Mouse (Mus musculus) ES-E14 (cell line): ENCODE results near the gene St3gal3.

Experiments used
- CHD2 ChIP-seq: IDR thresholded peaks from 2 replicates; pipeline ENCODE4 v1.6.1; 2014; ENCODE audit warnings: mild to moderate bottlenecking, low read depth, low read length, inconsistent platforms
- HCFC1 ChIP-seq: IDR thresholded peaks from 2 replicates; pipeline ENCODE4 v1.6.1; 2012; ENCODE audit warnings: low read length, inconsistent platforms, borderline replicate concordance; ENCODE audit not compliant: insufficient read depth

DNA sequence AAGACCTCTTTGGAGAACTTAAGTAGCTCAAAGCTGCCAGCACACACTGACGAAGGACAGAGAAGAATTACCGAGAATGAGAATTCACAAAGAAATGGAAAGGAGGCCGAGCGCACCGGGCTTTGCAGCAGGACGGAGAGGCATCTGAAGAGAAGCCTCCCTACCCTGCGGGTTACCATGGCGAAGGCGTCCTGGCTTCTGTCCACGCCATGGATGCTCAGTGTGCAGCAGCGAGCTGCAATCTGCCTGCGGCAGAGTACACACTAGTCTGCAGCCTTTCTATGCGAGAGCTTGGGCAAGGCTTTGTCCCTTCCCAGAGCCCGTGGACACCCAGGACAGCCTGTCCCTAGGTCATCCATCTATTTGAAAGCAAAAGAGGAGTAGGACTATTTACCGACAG is 21.8 kb upstream of the St3gal3 start:
- TF ChIP-seq HCFC1 (no peak), CHD2 (no peak)
